Mouse (Mus musculus): ENCODE measurements around the gene Gramd4. TPM values are rescaled to one million over a fixed set of nuclear protein-coding genes. Genes with fewer than 3 reads are reported as not detected.

The Gramd4 gene
- polyA plus RNA-seq, 1 experiment = 15.0 TPM

GRCm38 (mm10) chr15:86057908-86058307, 413 bp downstream of the Gramd4 start:
- H3K79me2 ChIP-seq (ENCODE audit: control insufficient read depth, insufficient read depth) = peaks cover 41% of the 10 kb centered on the region
- TF ChIP-seq E2F4 (IDR thresholded peaks at IDR 0.05; ENCODE audit: insufficient read depth) (no peak), POLR2A (IDR thresholded peaks at IDR 0.05; ENCODE audit: insufficient read length, low read depth) (no peak), TCF3 (IDR thresholded peaks at IDR 0.05; ENCODE audit: insufficient read length, low read depth) (no peak), MAX (IDR thresholded peaks at IDR 0.05; ENCODE audit: low read depth) (no peak), USF1 (IDR thresholded peaks at IDR 0.05; ENCODE audit: low read depth) (peak; percentile 29), SRF (IDR thresholded peaks at IDR 0.05; ENCODE audit: control insufficient read depth, insufficient read length, low read depth) (no peak)

GRCm38 (mm10) chr15:86058394-86058915, 960 bp downstream of the Gramd4 start:
- Histone ChIP-seq H3K4me2 (ENCODE audit: low read depth) (peak overlapping the region; percentile 82), H3K36me3 (ENCODE audit: control insufficient read depth, insufficient read depth) (no peaks in the 10 kb centered on the region), H3K27me3 (ENCODE audit: control insufficient read depth, insufficient read depth, insufficient read length) (no peaks in the 10 kb centered on the region), H3K79me2 (ENCODE audit: control insufficient read depth, insufficient read depth) (peaks cover 46% of the 10 kb centered on the region), H3ac (ENCODE audit: control insufficient read depth, insufficient read length) (peak overlapping the region; percentile 60), H3K4me3 (peak overlapping the region; percentile 41)
- TF ChIP-seq TCF12 (IDR thresholded peaks at IDR 0.05; ENCODE audit: insufficient read depth, poor library complexity, severe bottlenecking) = no peak
- peak; percentile 50 for TF ChIP-seq USF1 (IDR thresholded peaks at IDR 0.05; ENCODE audit: low read depth)
- no peak for TF ChIP-seq MAX (IDR thresholded peaks at IDR 0.05; ENCODE audit: low read depth)
- peak; percentile 74 for TF ChIP-seq POLR2AphosphoS2 (IDR thresholded peaks at IDR 0.05; ENCODE audit: insufficient read length, low read depth)
- peak in 1 of 3 experiments; percentile 16 for TF ChIP-seq MYOG (IDR thresholded peaks at IDR 0.05; ENCODE audit: control insufficient read depth in 1 of 3, insufficient read depth in 1 of 3, insufficient read length in 2 of 3, low read depth in 2 of 3)
- peak; percentile 75 for TF ChIP-seq POLR2A (IDR thresholded peaks at IDR 0.05; ENCODE audit: insufficient read length, low read depth)
- peak in 2 of 3 experiments; percentile 38 to 60 for TF ChIP-seq MYOD1 (IDR thresholded peaks at IDR 0.05; ENCODE audit: control insufficient read depth in 1 of 3, insufficient read length in 2 of 3, low read depth in 2 of 3)
- no peak for TF ChIP-seq TCF3 (IDR thresholded peaks at IDR 0.05; ENCODE audit: insufficient read length, low read depth)

More at GRCm38 (mm10) chr15:86057908-86058307, 413 bp downstream of the Gramd4 start:
- Histone ChIP-seq H3K27me3 (ENCODE audit: control insufficient read depth, insufficient read depth, insufficient read length) (no peaks in the 10 kb centered on the region), H3ac (ENCODE audit: control insufficient read depth, insufficient read length) (peak overlapping the region; percentile 60), H3K36me3 (ENCODE audit: control insufficient read depth, insufficient read depth) (no peaks in the 10 kb centered on the region), H3K4me3 (peak overlapping the region; percentile 41), H3K4me2 (ENCODE audit: low read depth) (peak overlapping the region; percentile 82)

GRCm38 (mm10) chr15:86058931-86059834, 1.7 kb downstream of the Gramd4 start:
- peak overlapping the region; percentile 60 for H3ac ChIP-seq (ENCODE audit: control insufficient read depth, insufficient read length)
- peaks cover 51% of the 10 kb centered on the region for H3K79me2 ChIP-seq (ENCODE audit: control insufficient read depth, insufficient read depth)
- peak overlapping the region; percentile 81 for H3K4me2 ChIP-seq (ENCODE audit: low read depth)
- peak overlapping the region; percentile 41 for H3K4me3 ChIP-seq
- TF ChIP-seq MYOD1 (IDR thresholded peaks at IDR 0.05; ENCODE audit: control insufficient read depth in 1 of 3, insufficient read length in 2 of 3, low read depth in 2 of 3) (peak in 1 of 3 experiments; percentile 16), TCF12 (IDR thresholded peaks at IDR 0.05; ENCODE audit: insufficient read depth, poor library complexity, severe bottlenecking) (no peak), SRF (IDR thresholded peaks at IDR 0.05; ENCODE audit: control insufficient read depth, insufficient read length, low read depth) (no peak), USF1 (IDR thresholded peaks at IDR 0.05; ENCODE audit: low read depth) (no peak), POLR2AphosphoS2 (IDR thresholded peaks at IDR 0.05; ENCODE audit: insufficient read length, low read depth) (peak; percentile 1), TCF3 (IDR thresholded peaks at IDR 0.05; ENCODE audit: insufficient read length, low read depth) (no peak), CEBPB (IDR thresholded peaks at IDR 0.05; ENCODE audit: insufficient read depth, poor library complexity, severe bottlenecking) (no peak), MYOG (IDR thresholded peaks at IDR 0.05; ENCODE audit: control insufficient read depth in 1 of 3, insufficient read depth in 1 of 3, insufficient read length in 2 of 3, low read depth in 2 of 3) (peak in 1 of 3 experiments; percentile 31), E2F4 (IDR thresholded peaks at IDR 0.05; ENCODE audit: insufficient read depth) (no peak), REST (IDR thresholded peaks at IDR 0.05; ENCODE audit: insufficient read depth, insufficient read length) (no peak), MAX (IDR thresholded peaks at IDR 0.05; ENCODE audit: low read depth) (no peak), POLR2A (IDR thresholded peaks at IDR 0.05; ENCODE audit: insufficient read length, low read depth) (no peak)
- H3K27me3 ChIP-seq (ENCODE audit: control insufficient read depth, insufficient read depth, insufficient read length) = no peaks in the 10 kb centered on the region
- no peaks in the 10 kb centered on the region for H3K36me3 ChIP-seq (ENCODE audit: control insufficient read depth, insufficient read depth)

- Histone ChIP-seq H3K4me3 (peak overlapping the region; percentile 41), H3K36me3 (ENCODE audit: control insufficient read depth, insufficient read depth) (no peaks in the 10 kb centered on the region), H3K27me3 (ENCODE audit: control insufficient read depth, insufficient read depth, insufficient read length) (no peaks in the 10 kb centered on the region), H3K79me2 (ENCODE audit: control insufficient read depth, insufficient read depth) (peaks cover 55% of the 10 kb centered on the region), H3ac (ENCODE audit: control insufficient read depth, insufficient read length) (no peak overlapping the region), H3K4me2 (ENCODE audit: low read depth) (peak overlapping the region; percentile 81)
- no peak for TF ChIP-seq TCF12 (IDR thresholded peaks at IDR 0.05; ENCODE audit: insufficient read depth, poor library complexity, severe bottlenecking)
- TF ChIP-seq TCF3 (IDR thresholded peaks at IDR 0.05; ENCODE audit: insufficient read length, low read depth) = no peak
- TF ChIP-seq REST (IDR thresholded peaks at IDR 0.05; ENCODE audit: insufficient read depth, insufficient read length) = no peak
- no peak for TF ChIP-seq POLR2A (IDR thresholded peaks at IDR 0.05; ENCODE audit: insufficient read length, low read depth)
- no peak for TF ChIP-seq MYOD1 (IDR thresholded peaks at IDR 0.05; ENCODE audit: control insufficient read depth in 1 of 3, insufficient read length in 2 of 3, low read depth in 2 of 3)
- no peak for TF ChIP-seq SRF (IDR thresholded peaks at IDR 0.05; ENCODE audit: control insufficient read depth, insufficient read length, low read depth)
These were observed 2.4 kb downstream of the Gramd4 start for GRCm38 (mm10) chr15:86059835-86060380.

All from myocyte (in vitro differentiated cells).